Mouse (Mus musculus): ENCODE results near the gene Cd59b. TPM values are rescaled to one million over a fixed set of nuclear protein-coding genes. Genes with fewer than 3 reads are reported as not detected.

The Cd59b gene
- polyA plus RNA-seq, 1 experiment from 2014 or later: 2.8 TPM

GRCm38 (mm10) chr2:104034832-104035472, 34.7 kb upstream of the Cd59b start:
- Histone ChIP-seq H3K36me3 (ENCODE audit: control insufficient read depth, insufficient read depth, low read length) (peaks cover 30% of the 10 kb centered on the region), H3K27ac (ENCODE audit: low read length) (no peak overlapping the region), H3K4me1 (ENCODE audit: control insufficient read depth, insufficient read depth, low read length) (peaks cover 7% of the 10 kb centered on the region; the same call in 1 of the 2 replicates), H3K4me3 (ENCODE audit: low read depth, low read length) (no peak overlapping the region), H3K4me2 (ENCODE audit: low read length) (no peak overlapping the region), H3K9ac (ENCODE audit: low read depth, low read length) (no peak overlapping the region), H3K9me3 (replicated peaks; ENCODE audit: control insufficient read depth, low read length, poor library complexity, severe bottlenecking) (no peaks in the 10 kb centered on the region), H3K27me3 (ENCODE audit: control insufficient read depth, insufficient read depth, low read depth, low read length) (no peaks in the 10 kb centered on the region)
- WGBS: 32% methylated on average over 3 of the region's 3 CpGs
- ATAC-seq: no peak

GRCm38 (mm10) chr2:104035595-104035994, 34.1 kb upstream of the Cd59b start:
- no peak for ATAC-seq
- Histone ChIP-seq H3K4me2 (ENCODE audit: low read length) (no peak overlapping the region), H3K4me1 (ENCODE audit: control insufficient read depth, insufficient read depth, low read length) (0 out of 2 replicates have a peak, but pooled peaks cover under 1% of the 10 kb centered on the region), H3K4me3 (ENCODE audit: low read depth, low read length) (no peak overlapping the region), H3K27ac (ENCODE audit: low read length) (no peak overlapping the region), H3K36me3 (ENCODE audit: control insufficient read depth, insufficient read depth, low read length) (peaks cover 30% of the 10 kb centered on the region), H3K9me3 (replicated peaks; ENCODE audit: control insufficient read depth, low read length, poor library complexity, severe bottlenecking) (no peaks in the 10 kb centered on the region), H3K9ac (ENCODE audit: low read depth, low read length) (no peak overlapping the region), H3K27me3 (ENCODE audit: control insufficient read depth, insufficient read depth, low read depth, low read length) (no peaks in the 10 kb centered on the region)
- 92% methylated on average over 6 of the region's 6 CpGs for WGBS

DNA sequence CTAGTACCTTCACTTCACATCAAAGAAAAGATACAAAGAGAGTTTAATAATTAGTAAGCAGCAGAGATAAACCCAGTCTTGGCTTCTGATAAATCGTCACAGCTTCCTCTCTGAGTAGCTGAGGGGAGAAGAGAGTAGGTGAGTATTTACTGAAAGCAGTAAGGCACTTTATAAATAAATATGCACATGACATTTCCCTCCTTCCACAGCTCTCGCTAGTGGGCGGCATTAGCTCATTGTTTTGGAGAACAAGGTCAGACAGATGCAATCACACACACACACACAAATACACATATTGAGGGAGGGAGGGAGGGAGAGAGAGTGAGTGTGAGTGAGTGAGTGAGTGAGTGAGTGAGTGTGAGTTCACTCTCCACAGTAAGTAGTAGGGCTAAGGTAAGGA, 33.3 kb upstream of the Cd59b start:
- Histone ChIP-seq H3K27ac (ENCODE audit: low read length) (no peak overlapping the region), H3K4me2 (ENCODE audit: low read length) (no peak overlapping the region), H3K4me3 (ENCODE audit: low read depth, low read length) (no peak overlapping the region), H3K9ac (ENCODE audit: low read depth, low read length) (no peak overlapping the region), H3K9me3 (replicated peaks; ENCODE audit: control insufficient read depth, low read length, poor library complexity, severe bottlenecking) (no peaks in the 10 kb centered on the region), H3K36me3 (ENCODE audit: control insufficient read depth, insufficient read depth, low read length) (peaks cover 30% of the 10 kb centered on the region), H3K27me3 (ENCODE audit: control insufficient read depth, insufficient read depth, low read depth, low read length) (no peaks in the 10 kb centered on the region), H3K4me1 (ENCODE audit: control insufficient read depth, insufficient read depth, low read length) (no peaks in the 10 kb centered on the region)
- ATAC-seq: no peak
- 64% methylated on average over 3 of the region's 3 CpGs for WGBS

GRCm38 (mm10) chr2:104038236-104038635, 31.4 kb upstream of the Cd59b start:
- no peak for ATAC-seq
- no peaks in the 10 kb centered on the region for H3K4me1 ChIP-seq (ENCODE audit: control insufficient read depth, insufficient read depth, low read length)
- H3K36me3 ChIP-seq (ENCODE audit: control insufficient read depth, insufficient read depth, low read length): peaks cover 31% of the 10 kb centered on the region
- H3K9ac ChIP-seq (ENCODE audit: low read depth, low read length): no peak overlapping the region
- H3K9me3 ChIP-seq (replicated peaks; ENCODE audit: control insufficient read depth, low read length, poor library complexity, severe bottlenecking): no peaks in the 10 kb centered on the region
- no peak overlapping the region for H3K4me3 ChIP-seq (ENCODE audit: low read depth, low read length)
- H3K27me3 ChIP-seq (ENCODE audit: control insufficient read depth, insufficient read depth, low read depth, low read length): no peaks in the 10 kb centered on the region
- WGBS: 57% methylated on average over 2 of the region's 2 CpGs
- H3K27ac ChIP-seq (ENCODE audit: low read length): no peak overlapping the region
- H3K4me2 ChIP-seq (ENCODE audit: low read length): no peak overlapping the region

DNA sequence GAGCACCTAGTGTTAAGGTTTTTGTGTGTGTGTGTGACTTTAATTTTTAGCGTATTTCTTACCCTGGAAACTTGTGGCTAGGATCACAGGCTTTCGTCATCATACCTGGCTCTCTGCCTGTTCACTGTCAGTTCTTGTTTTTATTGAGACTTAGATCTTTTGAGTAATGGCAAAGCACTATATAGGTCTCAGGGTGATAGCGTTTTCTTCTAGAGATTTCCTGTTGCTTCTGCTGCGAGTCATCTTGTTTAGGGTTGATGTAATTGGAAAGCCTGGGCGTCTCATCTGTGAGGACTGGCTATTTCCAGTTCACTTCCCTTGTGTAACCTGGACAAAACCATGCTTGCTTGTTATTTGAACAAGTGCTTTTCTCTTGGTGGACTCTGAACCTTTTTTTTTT, 28.0 kb upstream of the Cd59b start:
- H3K27ac ChIP-seq (ENCODE audit: low read length): no peak overlapping the region
- H3K4me1 ChIP-seq (ENCODE audit: control insufficient read depth, insufficient read depth, low read length): no peaks in the 10 kb centered on the region
- no peak overlapping the region for H3K4me2 ChIP-seq (ENCODE audit: low read length)
- no peaks in the 10 kb centered on the region for H3K27me3 ChIP-seq (ENCODE audit: control insufficient read depth, insufficient read depth, low read depth, low read length)
- H3K36me3 ChIP-seq (ENCODE audit: control insufficient read depth, insufficient read depth, low read length): peaks cover 22% of the 10 kb centered on the region
- no peak for ATAC-seq
- no peaks in the 10 kb centered on the region for H3K9me3 ChIP-seq (replicated peaks; ENCODE audit: control insufficient read depth, low read length, poor library complexity, severe bottlenecking)
- WGBS: 82% methylated on average over 5 of the region's 5 CpGs
- H3K9ac ChIP-seq (ENCODE audit: low read depth, low read length): no peak overlapping the region
- no peak overlapping the region for H3K4me3 ChIP-seq (ENCODE audit: low read depth, low read length)

DNA sequence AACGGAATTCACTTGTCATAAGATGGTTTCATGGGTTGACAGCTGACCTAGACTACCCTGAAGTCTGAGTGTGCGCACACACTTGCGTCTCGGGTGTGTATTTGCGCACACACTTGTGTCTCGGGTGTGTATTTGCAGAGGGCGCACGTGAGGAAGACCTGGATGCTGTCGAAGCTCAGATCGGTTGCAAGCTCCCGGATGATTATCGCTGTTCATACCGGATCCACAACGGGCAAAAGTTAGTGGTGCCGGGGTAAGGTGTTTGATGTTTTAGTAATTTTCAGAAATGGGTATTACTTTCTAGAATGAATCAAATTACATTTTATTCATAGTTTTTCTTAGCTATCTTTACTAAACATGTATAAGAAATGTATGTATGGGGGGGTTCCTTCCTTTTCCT, 26.9 kb upstream of the Cd59b start:
- ATAC-seq: no peak

DNA sequence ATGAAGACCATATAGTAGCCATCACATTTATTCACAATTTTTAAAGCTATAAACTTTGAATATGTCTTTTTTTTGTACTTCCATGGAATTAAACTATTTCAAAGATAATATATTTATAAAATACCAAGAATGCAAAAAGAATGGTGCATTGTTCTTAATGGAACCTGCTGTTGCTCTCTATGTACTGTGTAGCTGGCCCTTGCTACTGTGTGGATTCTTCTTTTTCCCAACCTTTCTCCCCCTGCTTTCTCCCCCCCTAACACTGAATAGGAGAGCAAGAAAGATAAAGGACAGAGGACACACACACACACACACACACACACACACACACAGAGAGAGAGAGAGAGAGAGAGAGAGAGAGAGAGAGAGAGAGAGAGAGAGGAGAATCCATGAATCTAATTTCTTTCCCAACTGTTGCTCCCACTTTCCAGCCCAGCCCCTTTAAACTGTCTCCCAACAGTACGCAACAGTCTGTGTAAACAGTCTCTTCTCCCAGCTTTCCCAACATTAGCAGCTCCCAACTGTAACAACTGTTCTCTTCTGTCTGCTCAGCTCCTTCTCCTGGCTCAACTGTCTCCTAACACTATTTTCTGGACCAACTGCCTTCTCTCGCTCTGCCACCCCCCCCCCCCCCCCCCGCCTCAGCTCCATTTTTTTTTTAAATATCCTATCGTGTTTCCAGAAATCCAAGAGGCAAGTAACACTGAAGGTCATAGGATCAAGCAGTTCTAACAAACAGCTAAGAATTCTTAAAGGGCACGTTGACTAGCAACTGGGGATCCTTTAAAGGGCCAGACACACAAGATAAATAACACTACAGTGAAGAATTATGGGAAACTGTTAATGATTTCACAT, 25.8 kb upstream of the Cd59b start:
- peaks cover 25% of the 10 kb centered on the region for H3K36me3 ChIP-seq (ENCODE audit: control insufficient read depth, insufficient read depth, low read length)

More for the DNA sequence above, 26.9 kb upstream of the Cd59b start:
- Histone ChIP-seq H3K36me3 (ENCODE audit: control insufficient read depth, insufficient read depth, low read length) (peaks cover 18% of the 10 kb centered on the region), H3K9ac (ENCODE audit: low read depth, low read length) (no peak overlapping the region), H3K4me2 (ENCODE audit: low read length) (no peak overlapping the region), H3K27me3 (ENCODE audit: control insufficient read depth, insufficient read depth, low read depth, low read length) (no peaks in the 10 kb centered on the region), H3K4me1 (ENCODE audit: control insufficient read depth, insufficient read depth, low read length) (no peaks in the 10 kb centered on the region), H3K9me3 (replicated peaks; ENCODE audit: control insufficient read depth, low read length, poor library complexity, severe bottlenecking) (no peaks in the 10 kb centered on the region), H3K4me3 (ENCODE audit: low read depth, low read length) (no peak overlapping the region), H3K27ac (ENCODE audit: low read length) (no peak overlapping the region)
- 96% methylated on average over 15 of the region's 15 CpGs for WGBS

GRCm38 (mm10) chr2:104044479-104045080, 25.1 kb upstream of the Cd59b start:
- 88% methylated on average over 1 of the region's 1 CpGs for WGBS
- H3K4me1 ChIP-seq (ENCODE audit: control insufficient read depth, insufficient read depth, low read length): no peaks in the 10 kb centered on the region
- no peaks in the 10 kb centered on the region for H3K27me3 ChIP-seq (ENCODE audit: control insufficient read depth, insufficient read depth, low read depth, low read length)
- peaks cover 20% of the 10 kb centered on the region for H3K36me3 ChIP-seq (ENCODE audit: control insufficient read depth, insufficient read depth, low read length)
- ATAC-seq: no peak
- H3K9me3 ChIP-seq (replicated peaks; ENCODE audit: control insufficient read depth, low read length, poor library complexity, severe bottlenecking): no peaks in the 10 kb centered on the region
- H3K4me3 ChIP-seq (ENCODE audit: low read depth, low read length): no peak overlapping the region
- H3K4me2 ChIP-seq (ENCODE audit: low read length): no peak overlapping the region
- no peak overlapping the region for H3K9ac ChIP-seq (ENCODE audit: low read depth, low read length)
- H3K27ac ChIP-seq (ENCODE audit: low read length): no peak overlapping the region

More for the DNA sequence above, 25.8 kb upstream of the Cd59b start:
- Histone ChIP-seq H3K27ac (ENCODE audit: low read length) (no peak overlapping the region), H3K9me3 (replicated peaks; ENCODE audit: control insufficient read depth, low read length, poor library complexity, severe bottlenecking) (no peaks in the 10 kb centered on the region), H3K4me1 (ENCODE audit: control insufficient read depth, insufficient read depth, low read length) (no peaks in the 10 kb centered on the region), H3K4me2 (ENCODE audit: low read length) (no peak overlapping the region), H3K27me3 (ENCODE audit: control insufficient read depth, insufficient read depth, low read depth, low read length) (no peaks in the 10 kb centered on the region), H3K4me3 (ENCODE audit: low read depth, low read length) (no peak overlapping the region), H3K9ac (ENCODE audit: low read depth, low read length) (no peak overlapping the region)
- WGBS: 48% methylated on average over 4 of the region's 5 CpGs
- ATAC-seq: no peak

DNA sequence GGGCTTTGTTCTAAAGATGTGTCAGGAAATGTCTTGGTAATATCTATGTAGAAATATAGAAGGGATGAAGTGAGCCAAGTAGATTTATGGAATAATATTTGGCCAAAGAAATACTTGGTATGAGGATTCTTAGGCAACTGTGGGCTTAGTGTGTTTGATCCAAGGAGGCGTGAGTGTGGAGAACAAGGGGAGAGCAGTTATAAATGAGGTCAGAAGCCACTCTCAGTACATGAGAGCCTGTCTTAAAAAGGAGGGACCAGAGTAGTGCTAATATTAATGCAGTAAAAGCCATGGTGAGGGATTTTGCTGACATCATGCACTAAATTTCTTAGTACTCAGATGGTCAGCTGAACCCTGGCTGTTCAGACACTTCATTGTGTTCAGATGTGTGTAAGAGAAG, 11.3 kb upstream of the Cd59b start:
- H3K27me3 ChIP-seq (ENCODE audit: control insufficient read depth, insufficient read depth, low read depth, low read length): no peaks in the 10 kb centered on the region
- no peaks in the 10 kb centered on the region for H3K4me1 ChIP-seq (ENCODE audit: control insufficient read depth, insufficient read depth, low read length)
- H3K4me2 ChIP-seq (ENCODE audit: low read length): no peak overlapping the region
- no peak overlapping the region for H3K4me3 ChIP-seq (ENCODE audit: low read depth, low read length)
- H3K9me3 ChIP-seq (replicated peaks; ENCODE audit: control insufficient read depth, low read length, poor library complexity, severe bottlenecking): no peaks in the 10 kb centered on the region
- ATAC-seq: no peak
- H3K27ac ChIP-seq (ENCODE audit: low read length): no peak overlapping the region
- 88% methylated on average over 1 of the region's 1 CpGs for WGBS
- H3K36me3 ChIP-seq (ENCODE audit: control insufficient read depth, insufficient read depth, low read length): peaks cover 22% of the 10 kb centered on the region
- no peak overlapping the region for H3K9ac ChIP-seq (ENCODE audit: low read depth, low read length)
